Mouse (Mus musculus) lung, postnatal 4 days (tissue): ENCODE measurements around the gene Gap43.
"Not testable (repeated sequence)": the region's sequence is repeated elsewhere in the genome, so short reads cannot be mapped to it uniquely, and the experiment has no call there.

ENCODE experiments used
- DNase-seq, 2 experiments: peaks; one replicate each; pipeline ENCODE4 v3.0.0; 2021

The Gap43 gene

GRCm38 (mm10) chr16:42291572-42291971 is 48.9 kb downstream of the Gap43 start:
- no peak for DNase-seq

GRCm38 (mm10) chr16:42284005-42284404 is 56.4 kb downstream of the Gap43 start:
- DNase-seq, result no peak

- DNase-seq, result no peak
Observed at GRCm38 (mm10) chr16:42277713-42278112, 62.7 kb downstream of the Gap43 start.

DNA sequence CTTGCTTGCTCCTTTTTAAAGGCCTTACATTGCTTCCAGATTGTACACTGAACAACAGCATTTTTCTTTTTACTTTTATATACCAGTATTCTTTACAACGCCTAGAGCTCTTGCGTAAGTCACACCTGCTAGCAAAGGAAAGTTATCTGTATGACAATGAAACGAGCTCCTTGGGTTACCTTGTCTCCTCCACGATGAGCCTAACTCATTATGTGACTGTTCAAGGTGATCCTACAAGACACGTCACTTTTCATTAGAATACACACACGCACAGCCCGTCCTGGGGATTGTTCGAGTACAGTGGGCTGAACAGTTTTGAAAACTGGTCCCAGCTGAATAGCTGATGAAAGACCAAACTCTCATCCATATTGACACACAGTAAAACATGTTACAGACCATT is 63.2 kb downstream of the Gap43 start:
- DNase-seq, result no peak

- DNase-seq, result peak; percentile 64 to 83
Observed at GRCm38 (mm10) chr16:42276216-42277141, 64.0 kb downstream of the Gap43 start.

DNA sequence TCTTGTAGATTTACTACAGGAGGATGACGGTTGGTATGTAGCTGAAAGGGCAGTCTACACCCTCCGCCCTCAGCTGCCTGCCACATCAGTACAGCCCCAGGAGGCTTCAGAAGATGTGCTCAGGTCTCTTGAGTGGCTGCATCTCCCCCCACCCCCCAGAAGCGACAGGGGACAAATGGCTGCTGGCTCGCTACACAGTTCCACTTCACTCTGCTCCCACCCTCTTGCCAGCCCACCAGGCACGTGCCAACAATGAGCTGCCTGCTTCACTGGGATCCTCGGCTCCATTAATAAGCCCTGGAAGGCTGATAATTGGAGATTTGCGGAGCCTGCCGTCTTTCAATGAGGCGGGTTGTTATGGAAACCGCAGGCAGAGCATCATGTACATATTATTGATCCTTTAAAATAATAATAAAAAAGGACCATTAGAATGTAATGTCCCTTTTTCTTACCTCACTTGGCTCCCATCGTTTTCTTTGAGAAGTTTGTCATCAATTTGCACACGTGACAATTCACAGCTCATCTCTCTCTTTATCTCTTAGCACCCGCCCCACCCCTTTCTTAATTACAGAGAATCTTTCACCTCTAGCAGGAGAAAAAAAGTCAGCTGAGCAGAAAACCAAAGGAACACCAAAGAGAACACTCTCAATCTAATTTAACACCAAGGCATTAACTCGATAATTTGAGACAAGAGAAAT is 64.8 kb downstream of the Gap43 start:
- DNase-seq, result no peak

- no peak for DNase-seq
Observed at GRCm38 (mm10) chr16:42271213-42271612, 69.2 kb downstream of the Gap43 start.

DNA sequence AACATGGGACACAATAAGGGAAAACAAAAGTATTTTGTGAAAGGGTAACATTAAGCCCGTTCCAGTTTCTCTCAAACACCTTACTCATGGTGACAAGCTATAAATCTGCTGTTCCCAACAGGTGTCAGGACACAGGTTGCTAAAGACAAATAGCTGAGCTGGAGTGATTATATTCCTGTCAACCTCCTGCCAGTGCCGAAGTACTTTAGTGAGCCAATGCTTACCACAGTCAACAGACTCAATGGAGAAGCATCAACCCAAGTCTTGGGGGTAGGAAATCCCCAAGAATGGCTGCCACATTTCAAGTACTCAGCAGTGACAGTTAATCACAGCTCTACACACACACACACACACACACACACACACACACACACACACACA is 70.9 kb downstream of the Gap43 start:
- DNase-seq, result no peak

DNA sequence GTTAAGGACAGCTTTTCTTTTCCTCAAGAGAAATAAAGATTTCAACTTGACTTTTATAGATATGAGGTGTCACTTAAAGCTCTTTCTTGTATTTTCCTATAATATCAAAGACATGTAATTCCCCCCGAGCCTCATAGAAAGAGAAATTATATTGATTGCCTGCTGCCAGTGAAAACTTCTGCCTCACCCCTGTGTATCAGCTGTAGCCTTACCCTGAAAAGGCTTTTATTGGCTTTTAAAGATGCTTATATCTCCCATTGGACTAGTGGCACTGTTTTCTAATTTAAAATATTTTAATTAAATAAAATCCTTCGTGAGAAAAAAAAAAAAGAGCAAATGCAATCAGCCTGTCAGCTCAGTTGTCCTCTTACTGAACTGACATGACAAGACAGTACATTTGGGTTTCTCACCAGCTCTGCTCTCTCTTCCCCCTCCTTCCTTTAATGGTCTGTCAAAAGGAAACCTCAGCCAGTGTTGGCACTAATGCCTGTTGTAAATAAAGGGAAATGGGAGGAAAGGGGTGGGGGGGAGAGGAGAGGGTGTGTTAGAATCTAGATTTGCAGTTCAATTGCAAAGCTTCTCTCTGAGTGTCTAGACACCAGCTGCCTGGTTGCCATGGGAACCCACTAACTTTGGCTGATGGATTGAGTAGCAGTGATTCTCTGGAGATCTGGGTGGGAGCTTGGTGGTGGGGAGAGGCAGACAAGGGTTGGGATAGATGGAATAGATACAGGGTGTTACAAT is 71.4 kb downstream of the Gap43 start:
- peak; percentile 21 to 52 for DNase-seq

DNA sequence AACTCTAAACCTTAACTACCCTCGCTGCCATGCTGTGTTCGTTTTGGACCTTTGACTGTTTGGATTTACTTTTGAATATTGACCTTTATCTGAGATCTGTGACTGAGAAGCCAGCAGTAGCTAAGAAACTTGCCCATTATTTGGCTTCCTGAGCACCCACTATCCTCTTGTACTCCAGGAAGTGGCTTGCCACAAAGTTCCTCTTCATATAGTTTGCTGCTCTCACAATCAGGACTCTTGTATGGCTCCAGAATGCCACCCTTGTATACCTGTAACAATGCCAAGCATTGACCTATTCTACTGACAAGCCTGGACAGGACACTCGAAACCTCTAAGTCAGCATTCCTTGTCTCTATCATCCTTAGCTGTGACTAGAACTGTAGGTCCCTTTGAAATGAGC is 75.3 kb downstream of the Gap43 start:
- DNase-seq, result no peak

DNA sequence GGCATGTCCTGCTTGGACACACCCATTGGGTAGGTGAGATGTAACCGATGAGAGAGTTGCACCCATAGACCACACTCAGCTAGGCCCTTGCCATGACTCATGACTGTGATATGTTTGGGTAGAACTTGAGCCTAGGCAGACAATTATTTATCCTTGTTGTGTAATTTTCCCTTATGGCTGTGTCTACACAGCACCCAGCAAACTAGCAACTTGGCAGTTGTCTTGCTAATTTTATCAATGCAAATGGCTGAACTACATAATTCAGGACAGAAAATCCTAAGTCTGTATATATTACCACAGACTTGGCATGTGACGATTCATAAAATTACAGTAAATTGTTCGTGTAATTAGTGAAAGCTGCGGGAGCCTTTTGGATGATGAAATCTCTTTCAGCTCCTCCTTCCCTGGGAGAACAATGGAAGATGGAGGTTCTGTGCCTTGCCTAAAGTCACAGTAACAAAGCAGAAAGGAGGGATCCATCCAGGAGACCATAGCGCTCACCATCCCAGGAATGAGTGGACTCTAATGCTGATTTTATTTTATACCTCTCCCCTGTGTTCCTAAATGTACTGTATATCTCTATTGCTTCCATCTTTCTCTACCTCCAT is 77.4 kb downstream of the Gap43 start:
- no peak for DNase-seq

- no peak for DNase-seq
Observed at GRCm38 (mm10) chr16:42255693-42256092, 84.8 kb downstream of the Gap43 start.

GRCm38 (mm10) chr16:42255222-42255621 is 85.2 kb downstream of the Gap43 start:
- no peak for DNase-seq

- DNase-seq, result no peak
Observed at GRCm38 (mm10) chr16:42252252-42252651, 88.2 kb downstream of the Gap43 start.

DNA sequence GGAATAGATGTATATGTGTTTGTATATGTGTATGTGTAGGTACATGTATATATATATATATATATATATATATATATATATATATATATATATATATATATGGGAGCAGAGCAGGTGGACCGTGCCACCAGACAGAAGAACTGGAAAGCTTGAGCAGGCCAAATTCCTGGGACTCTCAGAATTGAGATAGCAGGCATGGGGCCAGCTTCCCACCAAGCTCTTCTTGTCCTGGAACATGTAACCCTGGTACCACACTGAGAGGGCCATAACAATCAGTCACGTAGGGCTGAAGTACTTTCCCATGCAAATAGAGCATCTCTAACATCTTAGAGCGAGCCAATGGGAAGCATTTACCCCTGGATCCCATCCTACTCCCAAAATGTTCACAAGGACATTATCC is 96.3 kb downstream of the Gap43 start:
- DNase-seq, result not testable (repeated sequence)

DNA sequence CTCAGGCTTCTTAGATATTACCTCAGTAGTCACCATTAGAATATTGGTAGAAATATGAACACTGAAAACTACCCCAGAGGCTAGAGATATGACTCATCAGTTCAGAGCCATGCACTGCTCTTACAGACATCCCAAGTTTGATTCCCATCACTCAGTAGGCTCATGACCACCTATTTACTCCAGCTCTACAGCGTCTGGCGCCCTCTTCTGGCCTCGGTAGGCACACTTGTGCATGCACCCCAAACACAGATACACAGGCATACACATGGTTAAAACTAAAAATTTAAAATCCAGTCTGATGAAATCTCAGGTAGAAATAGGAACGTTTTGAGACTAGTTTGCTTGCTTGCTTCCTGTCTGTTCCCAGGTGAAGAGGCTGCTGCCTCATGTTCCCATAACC is 109.1 kb downstream of the Gap43 start:
- no peak for DNase-seq
